Mouse (Mus musculus) adrenal gland, postnatal 25 days (tissue): ENCODE data around the gene Wnt7a. TPM values are rescaled to one million over a fixed set of nuclear protein-coding genes. Genes with fewer than 3 reads are reported as not detected.

Source experiments
- DNase-seq: peaks from one replicate; pipeline ENCODE4 v3.0.0; 2021; ENCODE audit warnings: mixed read lengths
- total RNA-seq: library from RNA; stranded (reverse); gene quantifications from 2 replicates; pipeline ENCODE4 v1.2.3, GENCODE M21; 2021

Wnt7a gene
- total RNA-seq, 1 experiment from 2014 or later: not detected

GRCm38 (mm10) chr6:91384415-91384814 lies 26.7 kb downstream of the Wnt7a start:
- no peak for DNase-seq

- DNase-seq: no peak
Measured at GRCm38 (mm10) chr6:91383871-91384270, 27.3 kb downstream of the Wnt7a start.

GRCm38 (mm10) chr6:91383303-91383702 lies 27.9 kb downstream of the Wnt7a start:
- no peak for DNase-seq

GRCm38 (mm10) chr6:91379871-91380270 lies 31.3 kb downstream of the Wnt7a start:
- no peak for DNase-seq

- no peak for DNase-seq
Measured at GRCm38 (mm10) chr6:91379266-91379665, 31.9 kb downstream of the Wnt7a start.

- DNase-seq: no peak
Measured at GRCm38 (mm10) chr6:91372977-91373376, 38.2 kb downstream of the Wnt7a start.

GRCm38 (mm10) chr6:91372586-91372971 lies 38.6 kb downstream of the Wnt7a start:
- no peak for DNase-seq

- no peak for DNase-seq
Measured at GRCm38 (mm10) chr6:91371912-91372585, 39.1 kb downstream of the Wnt7a start.

- DNase-seq: peak; percentile 39
Measured at GRCm38 (mm10) chr6:91366781-91367180, 44.4 kb downstream of the Wnt7a start.

- no peak for DNase-seq
Measured at GRCm38 (mm10) chr6:91365480-91365879, 45.7 kb downstream of the Wnt7a start.

GRCm38 (mm10) chr6:91362756-91363155 lies 48.4 kb downstream of the Wnt7a start:
- DNase-seq: no peak

GRCm38 (mm10) chr6:91360998-91361397 lies 50.2 kb downstream of the Wnt7a start:
- DNase-seq: no peak

- no peak for DNase-seq
Measured at GRCm38 (mm10) chr6:91360371-91360690, 50.8 kb downstream of the Wnt7a start.

- DNase-seq: no peak
Measured at GRCm38 (mm10) chr6:91359672-91360370, 51.3 kb downstream of the Wnt7a start.

- DNase-seq: no peak
Measured at GRCm38 (mm10) chr6:91358866-91359656, 52.1 kb downstream of the Wnt7a start.

- no peak for DNase-seq
Measured at GRCm38 (mm10) chr6:91358394-91358793, 52.8 kb downstream of the Wnt7a start.

GRCm38 (mm10) chr6:91357238-91357876 lies 53.8 kb downstream of the Wnt7a start:
- DNase-seq: no peak

- no peak for DNase-seq
Measured at GRCm38 (mm10) chr6:91349620-91350019, 61.5 kb downstream of the Wnt7a start.

GRCm38 (mm10) chr6:91347721-91348120 lies 63.4 kb downstream of the Wnt7a start:
- DNase-seq: no peak

- no peak for DNase-seq
Measured at GRCm38 (mm10) chr6:91346906-91347156, 64.3 kb downstream of the Wnt7a start.

- no peak for DNase-seq
Measured at GRCm38 (mm10) chr6:91346071-91346905, 64.9 kb downstream of the Wnt7a start.

- no peak for DNase-seq
Measured at GRCm38 (mm10) chr6:91345091-91345490, 66.1 kb downstream of the Wnt7a start.
